Mouse (Mus musculus) spleen, adult 2 months (tissue): ENCODE data around the gene Brca1.
"Not testable (repeated sequence)": the region's sequence is repeated elsewhere in the genome, so short reads cannot be mapped to it uniquely, and the experiment has no call there.

ENCODE experiments used
- CTCF ChIP-seq: fragments of 200-500 bp; IDR thresholded peaks from 2 replicates; pipeline ENCODE4 v1.5.1; 2011; ENCODE audit warnings: mild to moderate bottlenecking, inconsistent platforms; ENCODE audit not compliant: insufficient read depth, insufficient read length, insufficient replicate concordance; ENCODE audit errors: extremely low read depth
- POLR2A ChIP-seq: fragments of 200-500 bp; IDR thresholded peaks from 2 replicates; pipeline ENCODE4 v1.6.1; 2011; ENCODE audit warnings: low read depth, low read length, inconsistent platforms

DNA sequence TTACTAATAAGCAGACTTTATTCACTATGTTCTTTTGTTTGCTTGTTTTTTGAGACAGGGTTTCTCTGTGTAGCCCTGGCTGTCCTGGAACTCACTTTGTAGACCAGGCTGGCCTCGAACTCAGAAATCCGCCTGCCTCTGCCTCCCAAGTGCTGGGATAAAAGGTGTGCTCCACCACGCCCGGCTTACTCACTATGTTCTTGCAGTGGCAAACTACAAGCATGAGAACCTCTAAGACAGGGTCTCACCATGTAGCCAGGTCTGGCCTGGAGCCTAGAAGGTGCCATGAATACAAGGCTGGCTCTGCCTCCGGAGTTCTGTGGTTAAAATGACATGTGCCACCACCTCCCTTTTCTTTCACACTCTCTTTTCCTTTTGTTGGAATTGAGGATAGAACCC lies 85.2 kb downstream of the Brca1 start:
- not testable (repeated sequence) for TF ChIP-seq POLR2A, CTCF
